Mouse (Mus musculus) megakaryocyte-erythroid progenitor cell, adult 5-6 weeks (primary cell): ENCODE measurements around the gene Zfp160. TPM values are rescaled to one million over a fixed set of nuclear protein-coding genes. Genes with fewer than 3 reads are reported as not detected.
"Not testable (repeated sequence)": the region's sequence is repeated elsewhere in the genome, so short reads cannot be mapped to it uniquely, and the experiment has no call there.

Experiments
- ATAC-seq: replicated peaks from 2 replicates; pipeline ENCODE4 v1.8.0; 2016; ENCODE audit warnings: mild to moderate bottlenecking, inconsistent platforms; ENCODE audit not compliant: severe bottlenecking, poor library complexity, low FRiP score, low TSS enrichment
- total RNA-seq, 2 experiments: library from RNA; stranded (forward) in 1 of 2; stranded (reverse) in 1 of 2; fragments of 200-1000, 215-1000 nt in 1 of 2; fragments of >200 nt in 1 of 2; fragmentation: Nextera tagmentation in 1 of 2; gene quantifications; 2 replicates each; pipeline ENCODE4 v1.2.3; 2014 to 2017

The Zfp160 gene
- 30.8 and 31.7 TPM in 2 replicates for total RNA-seq (2014; fragmentation: Nextera tagmentation)
- 25.4 and 39.1 TPM in 2 replicates for total RNA-seq (2017)

GRCm38 (mm10) chr17:21008382-21009331, at the start of gene Zfp160:
Gene Zfp160, plus strand, starts transcription at chr17:21008903.
- ATAC-seq = peak; percentile 98

DNA sequence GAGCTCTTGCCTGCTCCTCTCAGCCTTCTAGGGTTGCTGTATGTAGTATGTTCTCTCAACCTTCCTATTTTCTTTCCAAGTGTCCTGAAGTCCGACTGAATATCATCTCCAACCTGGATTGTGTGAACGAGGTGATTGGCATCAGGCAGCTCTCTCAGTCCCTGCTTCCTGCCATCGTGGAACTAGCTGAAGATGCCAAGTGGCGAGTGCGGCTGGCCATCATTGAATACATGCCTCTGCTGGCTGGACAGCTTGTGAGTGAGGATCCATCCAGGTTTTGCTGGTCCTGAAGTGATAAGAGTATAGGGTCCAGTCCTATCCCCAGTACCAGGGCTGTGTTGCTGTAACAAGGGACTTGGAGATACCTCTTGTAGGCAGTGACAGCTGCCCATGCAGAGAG, 48.3 kb upstream of the Zfp160 start:
- no peak for ATAC-seq

GRCm38 (mm10) chr17:20965421-20965820, 43.3 kb upstream of the Zfp160 start:
- no peak for ATAC-seq

GRCm38 (mm10) chr17:20966681-20967080, 42.0 kb upstream of the Zfp160 start:
- no peak for ATAC-seq

GRCm38 (mm10) chr17:20993716-20994115, 15.0 kb upstream of the Zfp160 start:
- no peak for ATAC-seq

DNA sequence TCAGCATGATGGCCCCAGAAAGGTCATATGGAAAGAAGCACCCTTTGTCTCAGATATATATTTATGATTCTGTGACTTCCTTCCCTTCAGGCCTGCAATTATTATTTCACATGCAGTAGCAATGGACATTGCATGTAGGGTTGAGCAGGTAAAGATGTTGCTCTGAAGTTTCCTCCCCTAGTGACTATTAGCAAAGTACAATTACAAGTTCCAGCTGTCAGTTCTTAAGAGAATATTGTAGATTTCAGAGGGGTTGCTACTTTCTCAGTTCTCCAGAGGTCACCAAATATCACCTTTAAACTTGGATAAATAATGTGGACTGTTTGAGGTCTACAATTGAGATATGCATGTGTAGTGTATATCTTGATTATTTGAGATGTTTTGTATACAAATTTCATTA, 12.3 kb upstream of the Zfp160 start, which contains the start of gene Vmn1r233:
Gene Vmn1r233 (minus strand): TSS at position 101 of the 400 bp plus-strand sequence.
- ATAC-seq = no peak

GRCm38 (mm10) chr17:21009726-21010125, 1.0 kb downstream of the Zfp160 start:
- ATAC-seq = peak; percentile 34

GRCm38 (mm10) chr17:21018410-21019080, 9.8 kb downstream of the Zfp160 start:
- peak; percentile 92 for ATAC-seq

DNA sequence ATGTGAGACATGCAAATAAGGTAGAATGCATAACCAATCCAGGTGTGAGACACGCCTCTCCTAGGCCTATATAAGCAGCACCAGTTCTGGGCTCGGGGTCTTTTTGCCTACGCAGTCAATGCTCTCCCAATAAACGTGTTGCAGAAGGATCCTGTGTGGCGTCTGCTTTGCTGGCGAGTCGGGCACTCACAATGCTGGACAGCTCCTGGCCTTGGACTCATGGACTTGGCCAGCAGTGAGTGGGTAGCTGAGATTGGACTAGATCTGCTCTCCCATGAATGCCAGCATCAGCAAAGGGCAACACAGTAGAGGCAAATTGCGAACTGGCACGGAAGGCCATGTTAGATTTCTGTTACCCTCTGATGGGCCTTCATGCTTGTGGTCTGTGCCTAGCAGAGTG, 39.3 kb downstream of the Zfp160 start:
- not testable (repeated sequence) for ATAC-seq

GRCm38 (mm10) chr17:21050901-21051300, 42.2 kb downstream of the Zfp160 start:
- no peak for ATAC-seq

DNA sequence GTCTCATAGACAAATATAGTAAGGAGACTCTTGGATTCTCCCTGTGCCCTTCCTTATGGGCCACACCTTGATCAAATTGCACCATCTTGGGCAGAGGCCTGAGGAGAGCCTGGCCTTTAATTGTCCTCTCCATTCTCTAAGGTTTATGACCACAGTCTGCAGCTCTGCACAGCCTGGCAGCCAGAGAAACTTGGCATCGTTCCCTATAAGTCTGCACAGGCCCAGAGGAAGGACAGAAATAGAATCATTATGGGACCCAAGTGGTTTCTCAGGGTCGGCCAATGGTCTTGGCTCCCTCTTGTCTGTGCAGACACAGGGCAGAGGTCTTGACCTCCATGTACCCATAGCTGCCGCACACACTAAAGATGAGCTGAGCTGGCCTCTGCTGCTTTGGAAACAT, 42.6 kb downstream of the Zfp160 start:
- not testable (repeated sequence) for ATAC-seq

- ATAC-seq = not testable (repeated sequence)
Observed at GRCm38 (mm10) chr17:21051919-21052318, 43.2 kb downstream of the Zfp160 start.

- no peak for ATAC-seq
Observed at GRCm38 (mm10) chr17:21053267-21053666, 44.6 kb downstream of the Zfp160 start.

GRCm38 (mm10) chr17:21055111-21055510, 46.4 kb downstream of the Zfp160 start:
- ATAC-seq = not testable (repeated sequence)

GRCm38 (mm10) chr17:21065501-21065900, 56.8 kb downstream of the Zfp160 start:
- ATAC-seq = 0 out of 2 replicates have a peak, but pooled peaks have one; percentile 34

GRCm38 (mm10) chr17:21067036-21067435, 58.3 kb downstream of the Zfp160 start:
- ATAC-seq = no peak

DNA sequence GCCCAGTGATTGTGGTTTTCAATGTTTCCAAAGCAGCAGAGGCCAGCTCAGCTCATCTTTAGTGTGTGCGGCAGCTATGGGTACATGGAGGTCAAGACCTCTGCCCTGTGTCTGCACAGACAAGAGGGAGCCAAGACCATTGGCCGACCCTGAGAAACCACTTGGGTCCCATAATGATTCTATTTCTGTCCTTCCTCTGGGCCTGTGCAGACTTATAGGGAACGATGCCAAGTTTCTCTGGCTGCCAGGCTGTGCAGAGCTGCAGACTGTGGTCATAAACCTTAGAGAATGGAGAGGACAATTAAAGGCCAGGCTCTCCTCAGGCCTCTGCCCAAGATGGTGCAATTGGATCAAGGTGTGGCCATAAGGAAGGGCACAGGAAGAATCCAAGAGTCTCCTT, 60.7 kb downstream of the Zfp160 start:
- not testable (repeated sequence) for ATAC-seq

- not testable (repeated sequence) for ATAC-seq
Observed at GRCm38 (mm10) chr17:21070971-21071370, 62.3 kb downstream of the Zfp160 start.
